Mouse (Mus musculus): ENCODE measurements at regions not wholly inside any gene's neighbourhood (a gene's known extent, or its start where the extent isn't known, plus 50 kb on each side); places are given as distances from the start of the nearest gene placed in this dataset.

GRCm38 (mm10) chr2:53689223-53689880 lies 396.0 kb downstream of the Rprm start:
- TF ChIP-seq CTCF (IDR thresholded peaks at IDR 0.05; ENCODE audit: low read depth) = peak; percentile 59
- no peak for TF ChIP-seq EP300 (optimal IDR thresholded peaks at IDR 0.05)
